Mouse (Mus musculus): ENCODE data around the gene Abcb4.
"Not testable (repeated sequence)": the region's sequence is repeated elsewhere in the genome, so short reads cannot be mapped to it uniquely, and the experiment has no call there.

Abcb4 gene

GRCm38 (mm10) chr5:8911567-8912198 is 18.2 kb downstream of the Abcb4 start:
- DNase-seq (ENCODE audit: low spot score), result no peak

GRCm38 (mm10) chr5:8916400-8916799 is 22.9 kb downstream of the Abcb4 start:
- DNase-seq (ENCODE audit: low spot score), result no peak

- DNase-seq (ENCODE audit: low spot score), result no peak
Measured at GRCm38 (mm10) chr5:8917069-8917468, 23.6 kb downstream of the Abcb4 start.

- DNase-seq (ENCODE audit: low spot score), result no peak
Measured at GRCm38 (mm10) chr5:8928440-8928839, 34.9 kb downstream of the Abcb4 start.

- DNase-seq (ENCODE audit: low spot score), result no peak
Measured at GRCm38 (mm10) chr5:8937965-8938364, 44.4 kb downstream of the Abcb4 start.

- not testable (repeated sequence) for DNase-seq (ENCODE audit: low spot score)
Measured at GRCm38 (mm10) chr5:8941266-8941665, 47.7 kb downstream of the Abcb4 start.

GRCm38 (mm10) chr5:8943836-8944235 is 50.3 kb downstream of the Abcb4 start:
- no peak for DNase-seq (ENCODE audit: low spot score)

GRCm38 (mm10) chr5:8947423-8948110 is 54.0 kb downstream of the Abcb4 start:
- DNase-seq (ENCODE audit: low spot score), result no peak

- no peak for DNase-seq (ENCODE audit: low spot score)
Measured at GRCm38 (mm10) chr5:8953660-8954059, 60.1 kb downstream of the Abcb4 start.

- no peak for DNase-seq (ENCODE audit: low spot score)
Measured at GRCm38 (mm10) chr5:8955544-8955943, 62.0 kb downstream of the Abcb4 start.

- DNase-seq (ENCODE audit: low spot score), result no peak
Measured at GRCm38 (mm10) chr5:8960534-8960933, 67.0 kb downstream of the Abcb4 start.

- DNase-seq (ENCODE audit: low spot score), result no peak
Measured at GRCm38 (mm10) chr5:8964487-8964886, 71.0 kb downstream of the Abcb4 start.

GRCm38 (mm10) chr5:8970694-8971093 is 77.2 kb downstream of the Abcb4 start:
- no peak for DNase-seq (ENCODE audit: low spot score)

- DNase-seq (ENCODE audit: low spot score), result no peak
Measured at GRCm38 (mm10) chr5:8972355-8972754, 78.8 kb downstream of the Abcb4 start.

- DNase-seq (ENCODE audit: low spot score), result no peak
Measured at GRCm38 (mm10) chr5:8974721-8975120, 81.2 kb downstream of the Abcb4 start.

GRCm38 (mm10) chr5:8985470-8985869 is 92.0 kb downstream of the Abcb4 start:
- DNase-seq (ENCODE audit: low spot score), result no peak

- DNase-seq (ENCODE audit: low spot score), result no peak
Measured at GRCm38 (mm10) chr5:8987925-8988324, 94.4 kb downstream of the Abcb4 start.

GRCm38 (mm10) chr5:8990526-8990925 is 97.0 kb downstream of the Abcb4 start:
- DNase-seq (ENCODE audit: low spot score), result no peak

- DNase-seq (ENCODE audit: low spot score), result no peak
Measured at GRCm38 (mm10) chr5:8991626-8992025, 98.1 kb downstream of the Abcb4 start.

- DNase-seq (ENCODE audit: low spot score), result peak; percentile 8
Measured at GRCm38 (mm10) chr5:8995966-8996685, 102.6 kb downstream of the Abcb4 start.

- peak; percentile 81 for DNase-seq (ENCODE audit: low spot score)
Measured at GRCm38 (mm10) chr5:8996686-8997512, 103.4 kb downstream of the Abcb4 start, which contains the start of gene Crot. Gene Crot (minus strand): TSS chr5:8997324.

GRCm38 (mm10) chr5:8997513-8997895 is 104.0 kb downstream of the Abcb4 start:
- no peak for DNase-seq (ENCODE audit: low spot score)

Measured in c-Kit-positive CD71-positive TER-119-positive erythroid progenitor cells, embryonic 14.5 days (primary cell).